Mouse (Mus musculus) c-Kit-negative CD71-positive TER-119-positive erythroid progenitor cells, embryonic 14.5 days (primary cell): Measurements from ENCODE around the gene Hist2h2be.
"Not testable (repeated sequence)": the region's sequence is repeated elsewhere in the genome, so short reads cannot be mapped to it uniquely, and the experiment has no call there.

ENCODE experiments used
- DNase-seq: peaks from one replicate; pipeline ENCODE4 v3.0.0-alpha.2; 2013; ENCODE audit warnings: low read depth, low spot score

The Hist2h2be gene

DNA sequence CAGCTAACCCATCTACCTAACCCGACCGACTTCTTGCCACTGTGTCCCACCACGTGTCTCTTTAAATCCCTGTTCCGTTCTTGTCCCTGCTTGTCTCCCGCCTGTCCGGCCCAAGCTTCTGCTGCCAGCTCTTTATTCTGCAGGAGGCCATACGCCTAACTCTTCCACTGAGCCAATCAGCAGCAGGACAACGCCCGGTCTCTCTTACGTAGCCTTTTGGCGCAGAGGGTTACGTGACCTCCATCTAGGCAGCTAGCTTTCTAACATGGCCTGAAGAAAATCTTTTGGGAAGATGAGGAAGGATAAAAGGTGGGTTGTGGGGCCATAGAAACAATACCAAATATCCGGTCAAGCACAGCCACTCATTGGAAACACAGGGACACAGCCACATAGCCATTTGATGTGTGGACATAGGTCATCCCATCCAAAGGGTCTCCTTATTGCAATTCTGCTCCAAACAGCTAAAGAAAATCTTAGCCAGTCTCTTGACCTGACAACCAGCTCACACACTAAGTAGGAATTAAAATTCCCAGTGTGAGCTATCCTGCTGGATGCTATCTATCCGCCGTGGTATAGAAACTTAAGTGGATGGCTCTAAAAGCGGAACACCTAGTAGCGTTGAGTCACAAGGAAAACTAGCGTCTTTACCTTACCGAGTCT is 41.4 kb downstream of the Hist2h2be start:
- DNase-seq, result peak; percentile 79

DNA sequence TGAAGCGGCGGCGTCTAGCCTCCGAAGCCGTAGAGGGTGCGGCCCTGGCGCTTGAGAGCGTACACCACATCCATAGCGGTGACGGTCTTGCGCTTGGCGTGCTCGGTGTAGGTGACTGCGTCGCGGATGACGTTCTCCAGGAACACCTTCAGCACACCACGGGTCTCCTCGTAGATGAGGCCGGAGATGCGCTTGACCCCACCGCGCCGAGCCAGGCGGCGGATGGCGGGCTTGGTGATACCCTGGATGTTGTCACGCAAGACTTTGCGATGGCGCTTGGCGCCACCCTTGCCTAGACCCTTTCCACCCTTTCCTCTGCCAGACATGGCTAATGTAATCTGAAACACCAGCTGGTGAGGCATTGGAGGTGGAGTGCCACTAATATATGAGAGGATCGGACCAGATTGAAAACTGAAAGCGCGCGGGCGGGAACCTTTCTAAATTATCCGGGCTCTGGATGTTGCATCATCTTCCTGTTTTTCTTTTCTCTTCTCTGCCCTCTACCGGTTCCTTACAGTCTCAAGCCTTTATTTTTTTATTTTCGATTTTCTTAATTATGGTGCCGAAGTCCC is 42.1 kb downstream of the Hist2h2be start, which contains the start of gene Hist2h4:
Hist2h4 (minus strand) TSS at position 333 of the 572 bp plus-strand sequence.
- DNase-seq, result peak; percentile 96

DNA sequence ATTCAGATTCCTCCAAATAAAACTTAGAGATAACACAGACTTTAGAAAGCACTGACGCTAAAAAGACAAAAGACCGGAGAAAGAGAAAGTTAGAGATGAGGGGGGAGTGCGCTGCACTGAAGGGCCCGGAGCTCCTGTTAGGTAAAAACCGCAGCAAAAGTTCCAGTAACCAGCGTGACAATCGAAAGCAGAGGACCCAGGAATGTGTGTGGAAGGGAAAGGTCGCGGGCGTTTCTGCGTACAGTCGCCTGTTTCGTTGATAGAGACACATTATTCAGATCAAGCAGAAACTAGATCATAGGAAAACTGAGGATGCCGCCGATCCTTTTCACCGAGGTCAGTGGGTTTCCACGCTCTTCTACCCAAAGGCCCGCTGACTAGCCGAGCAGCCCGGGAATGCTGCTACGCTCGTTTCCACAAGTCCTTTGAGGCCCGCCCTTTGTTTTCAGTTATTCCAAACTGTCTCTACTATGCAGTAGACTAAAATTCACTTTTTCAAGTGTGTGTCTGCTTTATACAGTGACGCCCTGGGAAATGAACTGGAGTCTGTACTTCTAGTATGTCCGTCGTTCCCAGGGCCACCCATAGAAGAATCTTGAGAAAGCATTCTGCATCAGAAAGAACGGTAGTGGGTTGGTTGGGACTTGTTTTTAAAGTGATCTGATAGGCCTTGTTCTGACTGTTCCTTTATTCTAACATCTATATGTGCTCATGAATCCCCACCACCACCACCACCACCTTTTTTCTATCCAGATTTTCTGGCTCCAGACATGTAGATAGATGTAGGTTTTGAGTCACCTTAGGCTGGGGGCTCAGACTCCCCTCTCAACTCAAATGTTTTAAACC is 42.9 kb downstream of the Hist2h2be start:
- DNase-seq, result no peak

DNA sequence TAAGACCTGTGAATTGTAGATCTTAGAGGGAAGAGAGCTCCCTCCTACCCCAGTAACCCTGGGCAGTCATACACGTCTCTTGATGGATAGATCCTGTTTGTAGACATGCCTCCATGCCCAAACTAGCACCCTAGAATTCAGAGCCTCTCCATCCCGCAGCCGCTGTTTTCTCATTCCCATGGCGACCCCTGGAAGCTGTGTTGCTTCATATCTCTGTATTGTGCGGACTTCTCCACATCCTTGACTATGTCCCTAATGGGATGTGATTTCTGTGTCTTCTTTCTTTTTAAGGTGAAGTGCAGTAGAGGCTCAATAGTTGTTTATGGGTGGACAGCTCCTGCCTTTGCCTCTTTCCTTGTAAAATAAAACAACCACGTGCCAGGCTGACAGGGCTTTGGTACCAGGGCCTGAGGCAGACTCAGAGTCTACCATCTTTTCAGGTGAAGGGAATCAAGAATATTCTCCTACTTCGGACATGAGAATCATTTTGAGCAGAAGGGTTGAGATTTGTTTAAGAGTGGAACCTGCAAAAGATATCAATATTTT is 43.6 kb downstream of the Hist2h2be start:
- DNase-seq, result no peak

DNA sequence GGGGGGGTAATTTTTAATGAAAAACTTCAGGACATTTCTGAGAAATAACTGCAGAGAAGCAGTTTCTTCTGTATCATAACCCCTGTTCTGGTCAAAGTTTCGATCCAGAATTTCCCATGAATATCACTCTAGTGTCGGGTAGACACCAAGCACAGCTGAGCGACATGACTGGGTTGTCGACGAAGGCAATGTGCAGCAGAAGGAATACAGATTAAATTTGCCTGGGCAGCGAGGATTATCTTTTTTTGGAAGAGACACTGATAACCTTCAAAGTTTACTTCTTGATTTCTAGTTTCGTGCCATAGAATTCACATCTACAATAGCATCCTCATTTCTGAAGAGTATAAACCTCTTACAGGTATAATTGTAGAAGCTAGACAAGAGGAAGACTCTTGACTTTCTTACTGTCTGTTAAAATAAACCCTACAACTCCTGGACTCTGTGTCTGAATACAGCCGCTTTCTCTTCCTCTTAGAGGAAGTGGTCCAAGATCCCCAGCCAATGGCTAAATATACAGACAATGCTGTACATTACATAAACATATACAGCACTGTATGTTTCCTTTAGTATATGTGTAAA is 45.3 kb downstream of the Hist2h2be start:
- no peak for DNase-seq

DNA sequence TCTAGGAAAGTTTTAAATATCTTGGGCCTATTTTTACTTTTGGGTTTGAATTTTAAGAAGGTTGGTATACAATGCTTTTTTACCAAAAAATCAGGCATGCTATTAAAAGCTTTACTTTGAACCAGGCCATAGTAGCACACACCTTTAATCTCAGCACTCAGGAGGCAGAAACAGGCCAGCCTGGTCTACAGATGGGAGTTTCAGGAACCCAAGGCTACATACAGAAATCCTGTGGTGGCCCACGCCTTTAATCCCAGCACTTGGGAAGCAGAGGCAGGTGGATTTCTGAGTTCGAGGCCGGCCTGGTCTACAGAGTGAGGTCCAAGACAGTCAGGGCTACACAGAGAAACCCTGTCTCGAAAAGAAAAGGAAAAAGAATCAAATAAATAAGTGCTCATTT is 46.6 kb downstream of the Hist2h2be start:
- DNase-seq, result no peak

DNA sequence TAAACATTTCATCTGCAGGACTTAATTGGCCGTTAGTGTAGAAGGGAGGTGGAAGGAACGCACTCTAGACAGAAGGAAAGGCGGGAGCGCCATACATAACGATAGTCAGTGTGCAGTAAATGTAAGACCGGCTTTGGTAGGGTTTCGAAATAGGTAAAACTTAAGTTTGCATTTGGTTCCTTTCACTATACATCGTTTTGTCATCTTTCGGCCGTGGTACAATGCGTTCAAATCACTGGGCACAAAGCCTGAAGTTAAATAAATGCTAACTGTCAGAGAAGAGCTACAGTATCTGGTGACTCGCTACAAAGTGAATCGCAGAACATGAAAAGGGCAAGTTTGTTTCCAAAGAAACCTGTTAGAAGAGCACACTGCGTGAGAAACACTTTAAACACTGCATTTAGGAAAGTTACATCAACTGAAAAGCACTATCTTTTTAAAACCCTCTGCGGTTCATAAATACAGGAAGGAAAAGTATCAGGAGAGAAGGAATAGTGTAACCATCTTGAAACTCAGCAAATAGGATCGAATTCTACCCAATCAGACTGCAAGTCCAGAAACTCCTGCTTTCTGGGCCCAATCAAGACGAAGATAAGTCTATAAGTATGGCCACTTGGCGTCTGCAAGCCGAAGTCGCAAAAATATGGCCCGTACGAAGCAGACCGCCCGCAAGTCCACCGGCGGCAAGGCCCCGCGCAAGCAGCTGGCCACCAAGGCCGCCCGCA is 47.3 kb downstream of the Hist2h2be start, which contains the start of gene Hist2h3b:
Hist2h3b (plus strand) TSS at position 604 of the 725 bp plus-strand sequence.
- peak; percentile 76 for DNase-seq

DNA sequence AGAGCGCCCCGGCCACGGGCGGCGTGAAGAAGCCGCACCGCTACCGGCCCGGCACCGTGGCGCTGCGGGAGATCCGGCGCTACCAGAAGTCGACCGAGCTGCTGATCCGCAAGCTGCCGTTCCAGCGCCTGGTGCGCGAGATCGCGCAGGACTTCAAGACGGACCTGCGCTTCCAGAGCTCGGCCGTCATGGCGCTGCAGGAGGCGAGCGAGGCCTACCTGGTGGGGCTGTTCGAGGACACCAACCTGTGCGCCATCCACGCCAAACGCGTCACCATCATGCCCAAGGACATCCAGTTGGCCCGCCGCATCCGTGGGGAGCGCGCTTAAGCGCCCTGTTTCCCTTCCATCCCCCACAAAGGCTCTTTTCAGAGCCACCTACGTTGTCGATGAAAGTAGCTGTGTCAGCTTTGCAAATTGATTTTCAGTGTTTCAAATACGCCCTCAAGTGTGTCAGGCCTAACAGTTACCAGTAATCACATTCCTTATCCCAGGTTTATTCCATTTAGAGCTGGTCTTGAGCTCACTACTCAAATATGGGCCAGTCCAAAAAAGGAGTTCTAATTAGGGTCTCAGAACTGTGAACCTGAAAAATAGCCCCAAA is 48.0 kb downstream of the Hist2h2be start:
- DNase-seq, result not testable (repeated sequence)

DNA sequence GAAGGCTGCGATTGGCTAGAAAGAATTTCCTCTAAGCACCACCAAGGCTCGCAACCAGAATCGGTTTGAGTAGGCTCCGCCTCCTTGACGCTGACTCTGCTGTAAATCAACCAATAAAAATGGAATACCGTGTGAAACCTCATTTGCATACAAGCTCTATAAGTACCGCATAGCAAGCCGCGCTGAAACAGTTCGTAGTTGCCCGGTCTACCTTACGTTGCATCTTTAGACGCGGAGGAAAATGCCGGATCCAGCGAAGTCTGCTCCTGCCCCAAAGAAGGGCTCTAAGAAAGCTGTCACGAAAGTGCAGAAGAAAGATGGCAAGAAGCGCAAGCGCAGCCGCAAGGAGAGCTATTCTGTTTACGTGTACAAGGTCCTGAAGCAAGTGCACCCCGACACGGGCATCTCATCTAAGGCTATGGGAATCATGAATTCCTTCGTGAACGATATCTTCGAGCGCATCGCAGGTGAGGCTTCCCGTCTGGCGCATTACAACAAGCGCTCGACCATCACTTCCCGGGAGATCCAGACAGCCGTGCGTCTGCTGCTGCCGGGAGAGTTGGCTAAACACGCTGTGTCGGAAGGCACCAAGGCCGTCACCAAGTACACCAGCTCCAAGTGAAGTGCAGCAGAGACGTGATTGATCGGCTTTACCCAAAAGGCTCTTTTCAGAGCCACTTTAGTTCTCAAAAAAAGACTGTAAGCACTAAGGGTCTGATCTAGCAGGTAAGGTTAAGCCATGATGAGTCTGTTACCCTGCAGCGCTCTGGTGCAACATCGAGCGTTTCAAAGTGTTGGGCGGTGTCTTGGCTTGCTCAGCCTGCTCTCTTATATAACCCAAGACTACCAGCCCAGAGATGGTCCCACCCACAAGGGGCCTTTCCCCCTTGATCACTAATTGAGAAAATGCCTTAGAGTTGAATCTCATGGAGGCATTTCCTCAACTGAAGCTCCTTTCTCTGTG is 48.9 kb downstream of the Hist2h2be start, which contains the start of gene Hist2h2bb:
Hist2h2bb (plus strand) TSS at position 242 of the 964 bp plus-strand sequence.
- DNase-seq, result peak; percentile 97
